Mouse (Mus musculus) mouse trophoblast stem cell (cell line): ENCODE results near the gene S1pr2.
"Not testable (repeated sequence)": the region's sequence is repeated elsewhere in the genome, so short reads cannot be mapped to it uniquely, and the experiment has no call there.

ENCODE experiments used
- in situ Hi-C, 2 experiments: fragments of 300-500 bp; cut with MseI, MboI; formaldehyde crosslinking; loops; 2 replicates in 1 of 2; 3 replicates in 1 of 2; pipeline ENCODE4 v1.15.1; 2025

S1pr2 gene

DNA sequence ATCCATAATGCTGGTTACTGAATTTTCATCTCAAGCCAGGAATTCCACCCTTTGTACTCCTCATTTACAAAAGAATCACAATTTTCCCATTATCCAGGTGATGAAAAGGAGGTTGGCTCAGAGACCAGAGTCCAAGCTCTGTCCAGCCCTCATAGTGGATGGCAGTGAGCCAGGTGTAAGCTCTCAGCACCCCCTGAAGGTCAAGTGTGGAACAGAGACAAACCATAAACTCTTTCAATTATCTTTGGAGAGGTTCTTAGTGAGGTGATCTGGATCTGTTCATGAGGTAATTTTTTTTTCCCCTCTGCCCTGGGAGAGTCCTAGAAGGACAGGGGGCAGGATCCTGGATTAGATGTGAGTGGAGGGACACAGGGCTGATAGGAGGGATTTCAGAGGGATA lies 24.2 kb upstream of the S1pr2 start:
- in situ Hi-C loops: loop anchor here (5.0 kb wide), 1 partner anchor 99 kb away; no protein-coding TSS in a partner anchor

DNA sequence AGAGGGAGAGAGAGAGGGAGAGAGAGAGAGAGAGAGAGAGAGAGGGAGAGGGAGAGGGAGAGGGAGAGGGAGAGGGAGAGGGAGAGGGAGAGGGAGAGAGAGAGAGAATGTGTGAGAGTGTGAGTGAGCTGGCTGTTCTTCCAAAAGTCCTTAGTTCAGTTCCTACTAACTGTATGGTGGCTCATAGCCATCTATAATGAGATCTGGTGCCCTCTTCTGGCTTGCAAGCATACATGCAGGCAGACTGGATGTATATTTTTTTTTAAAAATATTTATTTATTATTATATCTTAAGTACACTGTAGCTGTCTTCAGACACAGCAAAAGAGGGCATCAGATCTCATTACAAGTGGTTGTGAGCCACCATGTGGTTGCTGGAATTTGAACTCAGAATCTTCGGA lies 21.8 kb upstream of the S1pr2 start:
- in situ Hi-C loops: not testable (repeated sequence)

DNA sequence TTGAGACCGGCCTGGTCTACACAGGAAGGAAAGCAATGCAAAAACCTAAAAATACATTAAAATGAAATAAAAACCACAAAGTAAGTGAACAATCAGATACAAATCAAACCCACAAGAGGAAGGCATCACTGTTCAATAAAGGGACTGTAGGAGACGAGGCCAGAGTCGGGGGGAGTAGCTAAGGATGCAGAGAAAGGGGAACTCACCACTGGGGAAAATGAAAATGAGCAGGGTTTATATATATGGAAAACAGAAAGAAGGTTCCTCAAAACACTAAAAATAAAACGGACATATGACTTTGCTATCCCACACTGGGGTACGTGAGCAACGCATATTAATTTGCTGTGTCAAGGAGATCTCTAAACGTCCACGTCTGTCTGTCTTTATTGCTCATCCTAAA lies 20.5 kb upstream of the S1pr2 start:
- in situ Hi-C loops: no loop called here

DNA sequence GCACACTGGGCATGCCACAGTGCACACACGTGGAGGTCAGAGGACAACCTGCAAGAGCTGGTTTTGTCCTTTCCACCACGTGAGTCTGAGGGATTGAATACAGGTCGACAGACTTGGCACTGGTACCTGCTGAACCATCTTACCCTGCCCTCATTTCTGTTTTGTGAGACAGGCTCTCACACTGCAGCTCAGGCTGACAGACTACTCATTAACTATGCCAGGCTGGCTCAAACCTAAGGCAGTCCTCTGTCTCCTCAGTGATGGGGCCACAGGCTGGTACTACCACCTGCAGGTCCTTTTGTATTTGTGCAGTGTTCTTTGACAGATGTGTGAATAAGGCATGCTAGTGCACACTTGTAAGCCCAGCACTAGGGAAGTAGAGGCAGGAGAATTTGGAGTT lies 18.5 kb upstream of the S1pr2 start:
- in situ Hi-C loops: no loop called here

DNA sequence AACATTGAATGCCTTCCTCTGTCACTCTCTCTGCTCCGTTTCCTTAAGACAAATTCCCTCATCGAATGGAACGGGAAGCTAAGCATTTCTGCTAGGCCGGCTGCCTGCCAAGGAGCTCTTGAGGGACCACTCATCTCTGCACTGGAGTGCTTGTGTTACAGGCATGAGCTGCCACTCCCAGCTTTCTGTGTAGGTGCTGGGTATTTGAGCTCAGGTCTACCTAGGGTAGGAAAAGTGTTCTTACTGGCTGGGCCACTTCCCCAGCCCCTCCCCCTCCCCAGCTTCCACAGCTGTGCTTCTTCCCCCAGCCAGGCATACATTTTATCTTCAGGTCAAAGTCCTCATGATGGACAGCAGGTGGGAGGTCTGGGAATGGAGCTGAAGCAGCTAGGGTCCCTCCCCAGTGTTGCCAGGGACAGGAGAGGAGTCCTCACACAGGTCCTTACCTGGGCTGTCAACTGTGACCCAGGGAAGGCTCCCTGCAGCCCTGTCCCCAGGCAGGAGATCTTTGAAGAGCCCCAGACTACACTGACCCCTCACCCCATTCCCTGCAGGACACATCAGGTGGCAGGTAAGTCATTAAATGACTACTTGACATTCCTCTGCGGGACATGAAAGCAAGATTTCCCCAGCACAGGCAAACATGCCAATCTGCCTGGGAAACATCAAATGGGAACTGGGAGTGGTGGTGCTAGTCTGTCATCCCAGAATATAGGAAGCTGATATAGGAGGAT lies 16.8 kb upstream of the S1pr2 start:
- in situ Hi-C loops: no loop called here

DNA sequence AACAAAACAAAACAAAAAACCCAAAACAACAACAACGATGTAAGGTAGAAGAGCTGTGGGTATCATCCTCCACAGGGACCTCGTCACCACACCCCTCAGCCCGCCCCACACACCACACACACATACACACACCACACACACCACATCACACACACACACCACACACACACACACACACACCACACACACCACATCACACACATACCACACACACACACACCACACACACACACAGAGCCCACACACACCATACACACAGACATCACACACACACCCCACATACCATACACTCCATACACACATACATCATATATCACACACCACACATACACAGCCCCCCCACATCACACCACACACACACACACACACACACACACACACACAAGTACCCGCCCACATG lies 15.0 kb upstream of the S1pr2 start:
- in situ Hi-C loops: no loop called here

DNA sequence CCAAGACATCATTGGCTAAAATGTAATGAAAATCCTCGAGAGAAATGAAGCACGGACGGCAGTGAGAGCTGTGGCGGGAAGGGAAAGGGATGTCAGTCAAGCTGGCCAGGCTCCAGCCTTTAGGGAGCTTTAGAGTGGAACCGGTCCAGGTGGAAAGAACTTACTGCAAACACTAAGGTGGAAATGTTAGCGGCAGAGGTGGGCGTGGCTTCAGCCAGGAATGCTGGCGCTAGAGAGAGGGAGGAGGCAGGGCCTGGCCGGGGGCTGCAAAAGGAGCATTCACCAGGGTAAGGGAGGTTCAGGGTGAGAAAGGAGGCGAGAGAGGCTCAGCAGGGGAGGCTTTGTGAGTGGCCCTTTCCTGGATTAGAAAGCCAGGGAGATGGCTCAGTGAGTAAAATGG lies 14.3 kb upstream of the S1pr2 start:
- in situ Hi-C loops: no loop called here

DNA sequence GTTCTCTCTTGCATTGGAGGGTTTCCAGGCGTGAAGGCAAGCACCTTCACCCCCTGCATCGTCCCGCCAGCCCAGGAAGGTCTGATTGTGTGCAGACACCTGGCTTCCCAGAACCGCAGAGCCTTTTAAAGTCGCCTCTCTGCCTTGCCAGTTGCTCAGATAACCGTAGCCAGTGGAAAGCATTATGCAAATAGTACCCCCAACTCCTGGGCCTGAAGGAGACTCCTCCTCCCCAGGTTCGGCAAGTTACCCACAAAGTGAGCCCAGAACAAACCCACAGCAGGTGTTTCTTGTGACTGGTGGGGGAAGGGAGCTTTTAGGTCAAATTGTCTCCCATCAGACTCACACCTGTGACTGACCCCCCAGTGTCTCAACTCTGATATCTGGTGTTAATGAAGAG lies 11.4 kb upstream of the S1pr2 start:
- in situ Hi-C loops: no loop called here

DNA sequence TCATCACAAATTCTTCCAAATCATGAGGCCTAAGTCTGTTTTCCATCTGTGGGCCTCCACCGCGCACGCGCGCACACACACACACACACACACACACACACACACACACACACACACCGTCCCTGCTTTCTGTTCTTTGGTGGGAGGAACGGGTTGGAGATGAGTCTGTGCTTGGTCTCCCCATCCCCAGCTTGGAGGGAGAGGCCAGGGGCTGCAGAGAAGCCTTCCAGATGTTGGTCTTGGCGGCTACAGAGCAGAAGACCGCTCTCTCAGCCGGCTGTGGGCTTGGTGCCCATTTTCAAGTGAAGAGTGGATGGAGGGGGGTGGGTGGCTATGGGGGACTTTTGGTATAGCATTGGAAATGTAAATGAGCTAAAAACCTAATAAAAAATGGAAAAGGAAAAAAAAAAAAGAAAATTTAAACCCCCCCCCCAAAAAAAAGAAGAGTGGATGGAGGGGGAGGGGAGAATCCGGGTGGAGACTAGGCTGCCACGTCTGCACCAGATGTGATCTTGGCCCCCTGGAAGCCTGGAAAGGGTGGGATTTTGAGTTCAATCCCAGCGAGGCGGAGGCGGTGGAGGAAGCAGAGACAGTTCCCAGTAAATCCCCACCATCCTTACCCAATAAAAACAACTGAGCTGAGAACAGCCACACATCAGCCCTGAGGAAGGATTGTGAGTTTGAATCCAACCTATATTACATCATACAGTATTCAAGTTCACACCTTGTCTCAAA lies 10.5 kb upstream of the S1pr2 start:
- in situ Hi-C loops: no loop called here

DNA sequence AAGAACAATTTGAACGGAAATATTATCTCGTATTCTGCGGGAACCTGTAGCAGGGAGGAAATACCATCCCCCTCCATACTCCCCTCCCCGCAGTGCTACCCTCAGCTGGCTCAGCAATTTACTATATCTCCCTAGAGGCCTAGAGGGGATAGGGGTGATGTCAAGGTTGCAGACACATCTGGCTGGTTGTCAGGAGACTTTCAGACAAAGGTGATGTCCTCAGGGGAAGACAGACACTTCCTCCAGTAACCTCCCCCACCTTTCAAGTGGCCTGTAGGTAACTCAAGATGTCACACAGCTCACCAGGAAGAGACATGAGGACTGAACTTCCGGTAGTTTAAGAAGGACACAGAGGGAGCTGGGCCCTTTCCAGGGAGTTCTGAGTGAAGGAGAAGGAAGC lies 6.6 kb upstream of the S1pr2 start:
- in situ Hi-C loops: no loop called here

DNA sequence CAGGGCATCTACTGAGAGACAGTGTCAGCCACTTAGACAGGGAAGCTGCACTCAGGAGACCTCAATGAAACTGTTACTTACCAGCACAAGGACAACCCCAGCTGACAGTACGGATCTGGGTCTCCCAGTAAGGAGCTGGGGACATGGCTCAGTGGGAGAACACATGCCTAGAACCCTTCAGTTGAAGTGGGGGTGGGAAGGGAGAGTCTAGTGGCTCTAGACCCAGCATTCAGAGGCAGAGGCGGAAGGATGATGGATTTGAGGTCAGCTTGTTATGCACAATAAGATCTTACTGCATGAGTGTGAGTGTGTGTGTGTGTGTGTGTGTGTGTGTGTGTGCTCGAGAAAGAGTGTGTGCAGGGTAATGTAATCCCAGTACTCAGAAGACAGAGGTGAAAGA lies 5.6 kb upstream of the S1pr2 start:
- in situ Hi-C loops: no loop called here

DNA sequence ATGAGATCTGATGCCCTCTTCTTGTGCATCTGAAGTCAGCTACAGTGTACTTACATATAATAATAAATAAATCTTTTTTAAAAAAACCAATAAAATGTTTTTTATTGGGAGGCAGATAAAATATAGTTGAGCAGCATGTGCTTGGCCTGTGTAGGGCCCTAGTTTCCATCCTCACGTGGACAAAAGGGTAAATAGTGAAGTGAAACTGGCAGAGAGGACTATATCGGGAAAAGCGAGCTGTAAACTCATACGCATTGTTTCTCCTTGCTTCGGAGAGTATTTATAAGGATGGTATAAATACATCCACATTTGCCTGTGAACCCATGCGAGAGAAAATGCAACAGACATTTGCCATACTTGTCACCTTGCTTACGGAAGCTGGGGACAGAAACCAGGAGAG lies 3.2 kb upstream of the S1pr2 start:
- in situ Hi-C loops: no loop called here

DNA sequence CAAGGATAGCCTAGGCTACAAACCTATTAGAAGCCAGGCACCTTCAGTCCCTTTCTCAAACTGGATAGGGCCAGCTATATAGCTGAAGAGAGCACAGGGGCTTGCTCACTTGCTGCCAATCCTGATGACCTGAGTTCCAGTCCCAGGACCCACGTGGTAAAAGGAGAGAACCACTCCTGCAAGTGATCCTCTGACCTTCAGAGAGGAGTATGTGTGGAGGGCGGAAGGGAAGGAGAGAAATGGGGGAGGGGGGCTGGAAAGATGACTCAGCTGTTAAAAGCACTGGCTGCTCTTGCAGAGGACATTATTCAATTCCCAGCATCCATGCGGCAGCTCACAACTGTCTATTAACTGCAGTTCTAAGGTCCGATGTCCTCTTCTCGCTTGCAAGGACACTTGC lies 2.6 kb upstream of the S1pr2 start:
- in situ Hi-C loops: no loop called here

DNA sequence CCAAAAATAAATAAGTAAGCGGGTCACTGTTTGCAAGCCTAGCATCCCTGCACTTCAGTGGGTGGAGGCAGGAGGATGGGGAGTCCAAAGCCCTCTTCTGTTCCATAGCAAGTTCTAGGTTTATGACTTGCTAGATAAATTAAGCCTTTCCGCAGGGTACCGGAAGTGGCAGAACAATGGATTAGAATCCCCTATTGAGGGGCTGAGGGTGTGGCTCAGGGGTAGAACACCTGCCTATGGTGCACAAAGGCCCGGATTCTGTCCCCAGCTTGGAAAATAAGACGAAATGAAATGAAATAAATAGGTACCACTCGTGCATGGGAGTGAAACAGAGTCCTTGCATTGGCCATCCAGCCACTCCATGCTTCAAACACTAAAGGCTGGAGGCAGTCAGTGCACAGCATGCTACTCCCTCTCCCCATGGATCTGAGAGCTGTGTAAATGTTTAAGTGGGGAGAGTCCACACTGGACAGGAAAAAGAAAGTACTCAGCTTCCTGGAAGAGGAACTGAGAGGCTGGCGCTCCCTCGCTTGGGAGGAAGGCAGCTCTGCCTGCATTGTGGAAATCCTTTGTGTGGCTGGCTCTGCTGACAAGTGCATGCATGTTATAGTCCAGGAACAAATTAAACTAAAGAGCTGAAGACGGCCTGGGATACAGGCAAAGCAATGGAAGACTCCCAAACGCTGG lies 2.0 kb upstream of the S1pr2 start:
- in situ Hi-C loops: no loop called here

DNA sequence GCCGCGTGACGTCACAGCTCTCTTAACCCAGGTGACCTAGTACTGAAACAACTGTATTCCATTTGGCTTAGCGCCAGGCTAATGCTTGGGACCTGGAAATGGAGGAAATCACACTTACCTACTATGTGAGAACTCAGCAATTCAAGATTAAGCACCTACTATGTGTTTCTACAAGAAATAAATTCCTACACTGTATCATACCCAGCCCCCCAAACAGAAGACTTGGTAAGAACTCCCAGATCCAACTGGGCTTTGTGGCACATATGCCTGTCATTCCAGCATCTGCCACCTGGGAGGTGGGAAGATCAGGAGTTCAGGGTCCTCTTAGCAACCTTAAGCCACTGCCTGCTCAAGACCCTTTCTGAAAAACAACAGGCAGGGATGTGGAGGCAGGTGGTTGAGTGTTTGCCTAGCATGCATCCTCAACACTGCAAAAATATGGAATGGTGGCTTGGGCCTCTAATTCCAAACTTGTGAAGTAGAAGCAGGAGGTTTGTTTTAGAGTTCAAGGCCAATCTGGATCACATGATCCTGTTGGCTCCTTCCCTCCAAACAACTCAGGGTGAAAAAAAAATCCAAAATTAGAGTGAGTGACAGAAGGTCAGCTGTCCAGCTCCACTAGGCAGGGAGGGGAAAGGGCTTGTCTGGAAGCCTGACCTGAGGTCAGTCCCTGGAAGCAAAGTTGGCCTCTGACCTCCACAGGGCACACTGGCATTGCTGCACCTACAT lies 544 bp upstream of the S1pr2 start:
- in situ Hi-C loops: no loop called here

DNA sequence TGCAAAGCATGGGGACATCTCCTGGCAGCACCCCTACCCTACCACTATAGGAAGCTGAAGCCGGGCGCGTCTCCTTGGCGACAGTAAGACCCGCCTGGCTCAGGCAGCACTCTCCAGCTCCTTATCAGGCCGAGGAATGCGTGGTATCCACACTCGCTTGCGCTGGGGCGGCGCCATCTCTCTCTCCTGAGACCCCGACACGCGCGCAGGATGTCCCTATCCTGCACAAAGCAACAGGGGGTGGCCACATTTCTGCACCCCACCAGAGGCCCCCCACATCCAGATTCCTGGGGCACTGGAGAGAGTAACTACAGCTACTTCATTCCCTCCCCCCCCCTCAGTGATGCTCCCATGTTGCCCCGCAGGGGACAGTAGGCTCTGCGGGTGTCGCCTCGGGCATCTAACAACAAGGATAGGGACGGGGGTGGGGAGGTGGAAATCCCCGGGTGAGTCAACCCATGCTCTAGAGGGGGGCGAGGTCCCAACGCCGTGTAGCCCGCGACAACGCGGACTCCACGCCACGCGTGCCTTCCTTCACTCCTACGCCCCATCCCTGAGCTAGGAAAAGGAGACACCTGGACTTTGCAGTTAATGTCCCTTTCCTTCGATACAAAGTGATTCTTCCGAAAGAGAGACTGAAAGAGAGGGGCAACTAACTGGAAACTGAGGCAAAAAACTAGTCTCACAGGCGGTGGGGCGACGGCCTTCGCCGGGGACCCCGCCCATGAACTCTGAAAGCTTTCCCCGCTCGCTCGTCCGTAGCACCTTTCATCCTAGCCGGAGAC lies 958 bp downstream of the S1pr2 start:
- in situ Hi-C loops: no loop called here

DNA sequence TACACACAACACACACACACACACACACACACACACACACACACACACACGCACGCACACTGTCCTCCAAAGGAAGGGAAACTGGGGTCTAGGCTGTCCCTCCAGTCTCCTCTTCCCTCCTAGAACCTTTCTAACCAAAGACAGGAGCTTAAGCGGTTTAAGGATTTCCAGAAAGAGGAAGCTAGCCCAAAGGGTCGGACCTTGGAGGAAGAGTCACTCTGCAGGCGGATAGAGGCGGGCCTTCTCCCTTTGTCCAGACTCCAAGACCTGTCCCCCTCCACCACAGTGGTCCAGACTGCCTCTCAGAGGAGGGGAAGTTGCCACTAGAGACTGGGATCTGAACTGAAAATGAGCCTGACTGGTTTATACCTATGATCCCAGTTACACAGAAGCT lies 2.9 kb downstream of the S1pr2 start:
- in situ Hi-C loops: no loop called here

DNA sequence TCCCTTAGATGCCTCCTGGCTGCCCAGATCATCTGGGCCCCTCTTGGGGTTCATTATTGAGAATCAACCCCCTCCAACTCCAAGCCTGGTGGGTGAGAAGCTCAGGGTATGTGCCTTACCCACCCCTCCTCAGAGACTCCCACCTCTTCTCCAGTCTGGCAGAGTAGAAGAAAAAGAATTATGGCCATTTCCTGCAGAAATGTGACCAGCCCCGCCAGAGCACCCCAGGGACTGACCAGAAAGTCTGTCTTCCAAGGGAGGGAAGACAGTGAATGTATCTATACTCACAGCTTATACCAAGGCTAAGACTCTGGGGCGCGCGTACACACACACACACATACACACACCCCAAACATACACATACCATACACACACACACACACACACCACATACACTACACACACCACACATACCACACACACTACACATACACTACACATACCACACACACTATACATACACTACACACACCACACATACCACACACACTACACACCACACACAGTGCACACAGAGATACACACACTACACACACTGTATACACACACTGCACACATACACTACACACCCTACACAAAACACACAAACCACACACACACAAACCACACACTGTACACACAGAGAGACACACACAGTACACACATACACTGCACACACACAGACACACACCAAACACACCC lies 3.4 kb downstream of the S1pr2 start:
- in situ Hi-C loops: no loop called here

DNA sequence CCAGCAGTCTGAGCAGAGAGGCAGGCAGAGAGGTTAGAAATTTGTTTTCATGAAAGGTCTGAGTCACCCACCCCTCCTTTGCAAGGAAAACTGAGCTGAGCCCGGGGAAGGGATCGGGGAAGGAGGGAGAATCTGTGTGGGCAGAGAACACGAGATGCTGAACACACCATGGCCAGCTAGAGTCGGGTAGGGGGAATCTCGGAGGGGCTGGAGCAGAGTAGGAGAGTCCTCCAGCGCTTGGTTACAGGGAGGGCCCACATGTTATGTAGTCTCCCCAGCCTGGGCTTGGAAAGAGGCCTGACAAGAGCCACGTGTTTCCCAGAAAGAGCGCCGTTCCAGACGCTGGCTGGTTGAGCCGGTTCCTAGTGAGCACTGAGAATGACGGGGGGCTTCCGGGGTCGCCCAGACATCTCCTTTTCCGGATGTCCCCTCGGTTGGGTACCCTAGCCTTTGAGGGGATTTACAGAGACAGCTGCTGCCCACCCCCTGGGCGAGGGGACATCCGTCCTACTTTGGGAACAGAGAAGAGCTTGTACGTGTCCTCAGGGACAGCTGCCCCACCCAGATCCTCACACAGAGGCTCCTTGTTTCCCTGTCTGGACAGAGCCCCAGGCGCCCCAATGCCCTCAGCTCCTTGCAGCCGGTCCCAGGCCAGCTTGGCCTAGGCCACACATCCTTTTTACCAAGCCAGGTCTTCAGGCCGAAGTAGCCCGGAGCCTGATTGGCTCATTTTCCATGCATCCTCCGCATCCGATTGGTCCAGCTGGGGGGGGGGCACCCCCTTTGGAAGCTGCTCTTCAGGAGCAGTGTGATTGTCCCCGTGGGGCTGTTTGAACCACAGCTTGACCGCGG lies 4.2 kb downstream of the S1pr2 start:
- in situ Hi-C loops: no loop called here

DNA sequence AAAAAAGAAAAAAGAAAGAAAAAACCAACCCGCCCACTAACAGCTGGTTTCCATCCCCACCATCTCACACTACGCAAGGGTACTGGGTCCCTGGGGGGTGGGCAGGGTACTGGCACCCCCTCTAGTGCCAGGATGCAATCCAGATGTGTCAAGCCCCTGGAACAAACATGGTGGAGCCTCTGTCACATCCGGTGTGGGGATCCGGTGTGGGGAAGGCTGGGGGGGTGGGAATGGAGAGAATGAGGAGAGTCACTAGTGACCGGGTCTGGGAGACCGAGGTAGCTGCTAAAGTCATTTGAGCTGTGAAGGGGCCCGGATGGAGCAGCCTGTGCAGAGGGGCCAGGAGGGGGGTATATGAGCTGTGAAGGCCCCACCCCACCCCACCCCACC lies 4.8 kb downstream of the S1pr2 start:
- in situ Hi-C loops: no loop called here
